Mouse (Mus musculus) splenic B cell, adult 2 months (primary cell): ENCODE data around the gene Nt5dc3.
A peak's percentile ranks its signal among the peaks of the same experiment; 100 is the strongest.

Experiments
- DNase-seq: peaks from one replicate; pipeline ENCODE4 v3.0.0-alpha.2; 2011; ENCODE audit warnings: low read depth, low spot score
- H3K27me3 ChIP-seq: 2 replicates; pipeline ENCODE4 v1.6.1; 2012; ENCODE audit warnings: mild to moderate bottlenecking, low read length, moderate library complexity, mixed read lengths; ENCODE audit not compliant: control insufficient read depth, poor library complexity, insufficient read depth, severe bottlenecking
- H3K36me3 ChIP-seq: 2 replicates; pipeline ENCODE4 v1.6.1; 2012; ENCODE audit warnings: mild to moderate bottlenecking, low read length, moderate library complexity, mixed read lengths; ENCODE audit not compliant: control insufficient read depth, poor library complexity, insufficient read depth, severe bottlenecking

The Nt5dc3 gene

GRCm38 (mm10) chr10:86769216-86769615 is 9.6 kb upstream of the Nt5dc3 start:
- no peak for DNase-seq
- H3K27me3 ChIP-seq: no peaks in the 10 kb centered on the region

DNA sequence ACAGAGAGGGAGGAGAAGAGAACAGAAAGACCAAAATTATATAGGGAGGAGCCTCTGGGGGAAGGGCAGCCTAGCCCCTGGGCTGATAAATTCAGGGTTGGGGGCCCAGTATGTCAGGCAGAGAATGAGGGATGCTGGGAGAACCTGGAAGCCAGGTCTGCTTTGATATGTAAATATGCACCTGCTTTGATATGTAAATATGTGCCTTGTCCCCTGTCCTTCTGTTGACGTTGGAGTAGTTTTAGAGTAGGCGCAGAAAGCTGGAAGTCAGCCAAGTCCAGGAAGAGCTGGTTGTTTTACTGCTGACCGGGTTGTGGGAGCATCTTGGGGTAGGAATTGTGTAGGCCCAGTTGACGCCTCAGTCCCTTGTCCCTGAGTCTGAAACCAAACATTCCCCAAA is 9.0 kb upstream of the Nt5dc3 start:
- Histone ChIP-seq H3K36me3 (no peaks in the 10 kb centered on the region), H3K27me3 (no peaks in the 10 kb centered on the region)
- DNase-seq: no peak

More at GRCm38 (mm10) chr10:86769216-86769615, 9.6 kb upstream of the Nt5dc3 start:
- H3K36me3 ChIP-seq: no peaks in the 10 kb centered on the region

DNA sequence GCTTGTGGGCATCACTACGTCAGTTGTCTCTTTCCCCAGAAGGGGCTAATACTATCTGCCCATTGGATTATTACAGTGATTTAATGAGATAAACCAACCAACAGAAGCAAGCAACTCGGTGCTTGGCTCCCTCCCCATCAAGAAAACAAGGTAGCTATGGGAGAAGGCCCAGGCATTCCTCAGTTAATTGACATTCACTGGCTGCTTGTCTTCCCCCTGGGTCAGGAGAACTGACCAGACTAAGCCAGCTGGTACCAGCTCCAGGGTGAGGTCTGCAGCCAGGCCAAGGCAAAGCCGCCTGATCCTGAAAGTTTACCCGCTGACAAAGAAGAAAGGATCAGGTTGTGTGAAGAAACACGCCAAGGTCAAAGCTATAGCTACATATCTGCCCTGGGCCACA is 7.1 kb upstream of the Nt5dc3 start:
- H3K36me3 ChIP-seq: no peaks in the 10 kb centered on the region
- no peaks in the 10 kb centered on the region for H3K27me3 ChIP-seq
- DNase-seq: no peak

- peak; percentile 22 for DNase-seq
- no peaks in the 10 kb centered on the region for H3K36me3 ChIP-seq
- H3K27me3 ChIP-seq: no peaks in the 10 kb centered on the region
These were observed 6.6 kb upstream of the Nt5dc3 start for GRCm38 (mm10) chr10:86772231-86772631.

DNA sequence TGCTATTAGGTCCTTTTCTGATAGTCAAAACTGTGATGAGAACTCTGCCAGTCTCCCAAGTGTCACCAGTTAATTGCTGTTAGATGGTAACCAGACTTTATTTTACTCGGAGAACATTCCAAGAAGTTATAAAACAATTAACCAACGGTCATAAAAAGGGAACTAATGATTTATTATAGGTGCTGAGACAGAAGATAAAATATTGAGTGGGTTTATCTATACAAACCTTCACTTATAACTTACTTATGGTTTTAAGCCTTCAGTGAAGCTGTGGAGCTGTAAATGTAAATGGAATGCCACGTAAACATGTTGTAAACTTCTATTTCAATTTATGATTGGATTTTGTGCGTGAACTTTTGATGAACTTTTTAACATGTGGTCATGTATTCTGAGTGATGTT is 5.4 kb upstream of the Nt5dc3 start:
- no peaks in the 10 kb centered on the region for H3K36me3 ChIP-seq
- H3K27me3 ChIP-seq: no peaks in the 10 kb centered on the region
- no peak for DNase-seq

DNA sequence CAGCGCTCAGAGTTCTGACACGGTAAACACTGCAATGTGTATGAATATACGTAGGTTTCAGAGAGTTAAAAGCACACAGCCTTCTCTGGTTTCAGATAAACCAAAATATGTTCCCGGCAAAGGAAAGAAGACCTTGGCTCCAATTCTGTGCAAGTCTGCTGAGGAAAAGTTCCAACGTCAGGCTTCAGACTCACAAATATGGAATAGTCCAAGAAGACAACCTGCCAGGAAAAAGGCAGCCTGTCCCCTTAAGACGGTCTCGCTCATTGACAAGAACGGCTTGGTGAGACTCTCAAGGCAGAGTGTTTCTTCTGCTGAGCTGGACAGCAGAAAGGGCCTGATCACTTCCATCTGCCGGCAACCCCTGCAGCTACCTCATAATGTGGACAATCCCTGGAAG is 2.5 kb upstream of the Nt5dc3 start:
- no peak for DNase-seq
- Histone ChIP-seq H3K27me3 (no peaks in the 10 kb centered on the region), H3K36me3 (no peaks in the 10 kb centered on the region)

DNA sequence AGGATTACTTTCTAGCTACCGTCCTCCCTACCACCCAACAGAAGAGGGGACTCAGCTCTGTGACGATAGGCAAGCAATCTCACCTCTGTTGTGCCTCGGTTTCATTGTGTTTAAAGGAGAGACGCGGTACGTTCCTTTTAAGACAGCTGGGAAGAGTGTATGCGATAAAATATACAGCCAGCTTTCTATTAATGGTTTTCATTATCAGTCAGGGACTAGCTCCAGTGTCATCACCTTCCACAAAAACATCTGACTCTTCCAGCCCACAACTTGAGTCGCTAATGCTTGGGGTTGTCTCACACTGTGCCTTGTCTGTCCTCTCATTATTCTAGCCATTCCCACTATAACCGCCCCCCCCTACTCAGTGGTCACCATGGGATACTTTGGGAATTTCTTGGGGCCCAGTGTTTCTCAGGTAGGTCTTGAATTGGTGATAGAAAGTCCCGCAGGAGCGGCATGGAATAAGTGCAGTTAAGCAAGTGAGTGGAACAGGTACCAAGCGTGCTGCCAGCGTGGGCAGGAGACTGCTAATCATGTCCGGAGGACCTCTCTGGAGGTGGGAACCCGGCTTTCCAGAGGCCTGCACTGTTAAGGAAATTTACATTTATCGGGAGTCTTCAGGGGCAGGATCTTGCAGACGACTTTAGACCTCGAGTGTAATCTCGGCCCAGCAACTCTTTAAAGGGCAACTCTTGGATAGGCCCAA is 1.0 kb upstream of the Nt5dc3 start:
- Histone ChIP-seq H3K36me3 (no peaks in the 10 kb centered on the region), H3K27me3 (no peaks in the 10 kb centered on the region)
- DNase-seq: no peak

DNA sequence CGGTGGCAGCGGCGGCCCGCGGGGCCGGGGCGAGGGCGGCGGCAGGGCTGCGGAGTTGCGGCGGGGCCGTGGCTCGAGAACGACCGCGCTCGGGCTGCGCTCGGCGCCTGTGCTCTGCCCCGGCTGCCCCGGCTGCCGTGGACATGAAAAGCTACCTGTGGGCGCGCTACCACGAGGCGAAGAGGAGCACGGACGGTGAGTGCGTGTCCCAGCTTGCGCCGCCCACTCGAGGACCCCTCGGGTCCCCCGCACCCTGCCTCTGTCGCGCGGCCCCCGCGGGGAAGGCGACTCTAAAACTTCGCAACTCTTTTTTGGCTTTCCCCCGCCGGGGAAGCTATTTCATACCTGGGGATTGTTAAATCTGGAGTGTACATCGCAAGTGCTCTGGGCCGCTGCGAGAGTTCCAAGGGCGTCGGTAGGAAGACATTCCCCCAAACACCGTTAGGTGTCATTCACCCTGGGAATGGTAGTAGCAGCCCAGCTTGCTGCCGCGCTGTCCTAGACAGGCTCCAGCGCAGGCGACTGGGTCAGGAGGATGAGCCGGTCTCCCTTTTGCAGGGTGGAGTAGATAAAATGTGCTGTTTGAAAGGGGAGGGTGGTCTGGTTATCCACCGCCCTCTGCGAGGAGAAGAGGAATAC is 431 bp downstream of the Nt5dc3 start:
- no peaks in the 10 kb centered on the region for H3K36me3 ChIP-seq
- no peaks in the 10 kb centered on the region for H3K27me3 ChIP-seq
- DNase-seq: peak; percentile 42

GRCm38 (mm10) chr10:86779816-86780500 is 1.2 kb downstream of the Nt5dc3 start:
- no peak for DNase-seq
- Histone ChIP-seq H3K27me3 (no peaks in the 10 kb centered on the region), H3K36me3 (no peaks in the 10 kb centered on the region)

DNA sequence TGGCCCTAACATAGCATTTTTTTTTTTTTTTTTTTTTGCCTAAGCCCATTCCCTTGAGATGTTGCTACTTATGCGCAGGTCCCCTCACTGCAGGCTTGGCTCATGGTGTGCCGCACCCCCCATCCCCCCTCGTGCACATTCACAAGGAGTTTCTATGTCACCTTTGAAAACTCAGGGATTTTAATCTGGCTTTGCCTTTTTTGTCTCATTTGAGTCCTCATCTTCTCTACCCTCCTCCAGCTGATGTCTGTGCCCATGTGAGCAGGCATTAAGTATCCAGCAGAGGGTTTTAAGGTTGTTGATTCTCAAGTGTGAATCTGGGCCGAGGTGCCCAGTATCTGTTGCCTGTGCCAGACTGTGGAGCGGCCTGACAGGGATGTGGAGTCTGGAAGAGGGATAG is 2.8 kb downstream of the Nt5dc3 start:
- no peak for DNase-seq
- Histone ChIP-seq H3K27me3 (no peaks in the 10 kb centered on the region), H3K36me3 (no peaks in the 10 kb centered on the region)

DNA sequence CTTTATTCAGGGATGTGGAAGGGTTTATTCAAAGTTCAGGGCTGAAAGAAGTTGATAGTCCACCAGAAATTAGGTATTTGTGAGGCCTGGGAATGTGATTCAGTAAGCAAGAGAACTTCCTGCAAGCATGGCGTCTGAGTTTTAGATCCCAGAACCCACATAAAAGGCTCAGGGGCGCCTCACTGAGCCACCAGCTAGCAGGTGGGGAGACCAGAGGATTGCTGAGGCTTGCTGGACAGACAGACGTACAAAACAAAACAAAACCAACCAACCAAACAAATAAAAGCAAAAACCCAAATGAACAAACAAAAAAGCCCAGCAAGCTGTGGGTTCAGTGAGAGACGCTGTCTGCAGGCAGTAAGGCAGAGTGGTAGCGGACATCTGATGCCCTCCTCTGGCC is 3.9 kb downstream of the Nt5dc3 start:
- no peak for DNase-seq
- Histone ChIP-seq H3K36me3 (no peaks in the 10 kb centered on the region), H3K27me3 (no peaks in the 10 kb centered on the region)

DNA sequence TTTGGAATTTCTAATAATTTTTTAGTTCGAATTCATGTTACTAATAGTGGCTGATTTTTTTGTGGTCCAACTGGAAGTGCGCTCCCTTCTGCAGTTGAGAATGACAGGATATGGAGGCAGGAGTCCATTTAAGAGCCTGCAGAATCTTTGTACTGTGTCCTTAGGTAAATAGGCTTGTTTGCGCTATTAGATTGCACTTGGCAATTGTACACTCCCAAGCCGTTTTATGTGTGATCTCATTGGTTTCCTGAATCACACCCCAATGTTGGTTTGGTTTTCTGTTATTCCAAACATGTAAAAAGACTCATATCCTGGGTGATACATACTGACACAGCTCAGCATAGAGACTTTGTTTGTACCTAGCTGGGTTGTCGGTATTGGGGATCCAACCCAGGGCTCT is 4.8 kb downstream of the Nt5dc3 start:
- no peaks in the 10 kb centered on the region for H3K27me3 ChIP-seq
- DNase-seq: no peak

DNA sequence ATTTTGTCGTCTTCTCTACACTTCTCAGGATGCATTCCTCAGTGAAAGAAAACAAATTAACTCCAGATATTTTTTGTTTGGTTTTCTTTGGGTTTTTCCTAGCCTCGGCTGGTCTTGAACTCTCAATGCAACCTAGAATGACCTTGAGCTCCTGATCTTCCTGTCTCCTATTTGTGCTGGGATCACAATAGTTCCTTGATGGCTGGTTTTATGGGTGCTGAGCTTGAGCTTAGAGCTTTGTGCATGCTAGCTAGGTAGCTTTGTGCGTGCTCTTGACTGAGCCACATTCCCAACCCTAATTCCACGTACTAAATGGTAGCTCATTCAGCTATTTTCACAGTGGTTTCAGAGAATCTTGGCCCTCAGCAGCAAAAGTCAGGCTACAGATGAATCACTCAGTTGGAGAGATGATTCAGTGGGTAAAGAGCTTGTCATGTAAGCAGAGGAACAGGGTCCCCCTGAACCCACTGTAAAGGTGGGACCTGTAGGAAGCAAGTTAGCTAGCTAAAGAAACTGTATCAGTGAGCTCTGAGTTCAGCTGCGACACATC is 5.4 kb downstream of the Nt5dc3 start:
- DNase-seq: no peak
- Histone ChIP-seq H3K36me3 (no peaks in the 10 kb centered on the region), H3K27me3 (no peaks in the 10 kb centered on the region)

More for the DNA sequence above, 4.8 kb downstream of the Nt5dc3 start:
- no peaks in the 10 kb centered on the region for H3K36me3 ChIP-seq

DNA sequence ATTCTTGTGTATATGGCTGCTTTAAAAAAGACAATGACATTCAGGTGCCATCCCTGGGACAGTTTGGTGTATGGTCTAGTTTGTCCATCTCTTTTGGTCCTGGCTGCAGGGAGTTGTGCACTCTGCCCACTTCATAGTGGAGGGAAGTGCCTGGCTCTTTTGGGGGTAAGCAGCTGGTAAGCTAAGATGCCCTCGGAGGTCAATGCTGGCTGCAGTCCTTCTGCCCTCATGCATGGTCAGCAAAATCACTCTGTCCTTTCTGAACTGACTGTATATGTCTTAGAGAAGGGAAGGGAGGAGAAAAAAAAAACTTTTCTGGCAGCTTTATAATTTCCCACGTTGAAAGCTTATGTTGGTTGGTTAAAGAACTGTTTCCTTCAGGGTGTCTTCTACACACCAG is 6.6 kb downstream of the Nt5dc3 start:
- H3K27me3 ChIP-seq: no peaks in the 10 kb centered on the region
- H3K36me3 ChIP-seq: no peaks in the 10 kb centered on the region
- DNase-seq: no peak

GRCm38 (mm10) chr10:86786083-86786482 is 7.3 kb downstream of the Nt5dc3 start:
- no peaks in the 10 kb centered on the region for H3K36me3 ChIP-seq
- no peak for DNase-seq
- no peaks in the 10 kb centered on the region for H3K27me3 ChIP-seq
